Mouse (Mus musculus): ENCODE results near the gene Dnajb13. TPM values are rescaled to one million over a fixed set of nuclear protein-coding genes. Genes with fewer than 3 reads are reported as not detected.
A peak's percentile ranks its signal among the peaks of the same experiment; 100 is the strongest.

The Dnajb13 gene
- polyA plus RNA-seq (2015; fragmentation: Nextera tagmentation; extraction: Ambion mirVana): 0.17 and 0.24 TPM in 2 replicates

DNA sequence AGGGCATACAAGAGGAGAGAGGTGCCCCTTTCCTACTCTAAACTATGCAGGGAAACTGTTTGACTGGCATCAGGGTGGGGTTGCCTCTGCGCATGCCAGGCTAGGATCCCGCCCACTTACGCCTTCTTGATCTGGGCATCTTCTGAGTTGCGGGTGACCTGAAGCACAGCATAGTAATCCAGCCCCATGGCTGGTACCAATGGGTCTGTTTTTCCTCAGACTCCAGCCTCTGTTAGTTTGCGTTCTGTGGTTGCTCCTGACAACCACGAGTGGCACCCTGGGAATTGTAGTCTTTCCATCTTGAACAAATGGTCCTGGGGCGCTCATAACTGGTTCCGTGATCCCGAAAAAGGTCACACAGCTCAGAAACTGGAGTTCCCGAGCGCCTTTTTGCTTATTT lies at the start of gene Dnajb13:
Gene Dnajb13 (minus strand): TSS at position 388 of the 400 bp plus-strand sequence.
- Histone ChIP-seq H3K9ac (no peak within 1 kb of the TSS), H3K4me3 (no peak within 1 kb of the TSS), H3K27ac (no peak within 1 kb of the TSS), H3K9me3 (no peaks in the 10 kb centered on the region), H3K36me3 (no peaks in the 10 kb centered on the region), H3K4me1 (no peaks in the 10 kb centered on the region), H3K4me2 (replicated peaks) (0 out of 2 replicates have a peak within 1 kb of the TSS, but pooled peaks have one; percentile 28), H3K27me3 (peaks cover 5% of the 10 kb centered on the region; the same call in 1 of the 2 replicates)
- 46% methylated on average over 11 of the region's 11 CpGs for WGBS
- ATAC-seq (ENCODE audit: low FRiP score, low read depth): no peak

- peak overlapping the region; percentile 19; the same call in 1 of the 2 replicates for H3K9ac ChIP-seq
- no peak overlapping the region for H3K4me3 ChIP-seq
- no peaks in the 10 kb centered on the region for H3K9me3 ChIP-seq
- H3K4me2 ChIP-seq (replicated peaks): no peak overlapping the region
- H3K36me3 ChIP-seq: peaks cover 18% of the 10 kb centered on the region
- no peak overlapping the region for H3K27ac ChIP-seq
- H3K27me3 ChIP-seq: no peaks in the 10 kb centered on the region
- no peak for ATAC-seq (ENCODE audit: low FRiP score, low read depth)
- H3K4me1 ChIP-seq: 0 out of 2 replicates have a peak, but pooled peaks cover 4% of the 10 kb centered on the region
- 62% methylated on average over 11 of the region's 11 CpGs for WGBS
Measured at GRCm38 (mm10) chr7:100561861-100562587, 47.3 kb upstream of the Dnajb13 start.

- ATAC-seq (ENCODE audit: low FRiP score, low read depth): no peak
Measured at GRCm38 (mm10) chr7:100559331-100559730, 44.6 kb upstream of the Dnajb13 start.

GRCm38 (mm10) chr7:100557241-100557640 lies 42.5 kb upstream of the Dnajb13 start:
- H3K9ac ChIP-seq: no peak overlapping the region
- ATAC-seq (ENCODE audit: low FRiP score, low read depth): no peak
- peaks cover 7% of the 10 kb centered on the region; the same call in 1 of the 2 replicates for H3K36me3 ChIP-seq
- H3K27ac ChIP-seq: no peak overlapping the region
- 74% methylated on average over 5 of the region's 5 CpGs for WGBS
- H3K9me3 ChIP-seq: no peaks in the 10 kb centered on the region
- H3K4me3 ChIP-seq: no peak overlapping the region
- H3K4me2 ChIP-seq (replicated peaks): no peak overlapping the region
- H3K4me1 ChIP-seq: peaks cover 7% of the 10 kb centered on the region
- H3K27me3 ChIP-seq: no peaks in the 10 kb centered on the region

More at GRCm38 (mm10) chr7:100559331-100559730, 44.6 kb upstream of the Dnajb13 start:
- H3K4me2 ChIP-seq (replicated peaks): no peak overlapping the region
- no peaks in the 10 kb centered on the region for H3K27me3 ChIP-seq
- H3K9ac ChIP-seq: no peak overlapping the region
- H3K36me3 ChIP-seq: peaks cover 7% of the 10 kb centered on the region; the same call in 1 of the 2 replicates
- no peak overlapping the region for H3K27ac ChIP-seq
- peaks cover 10% of the 10 kb centered on the region for H3K4me1 ChIP-seq
- no peak overlapping the region for H3K4me3 ChIP-seq
- WGBS: 82% methylated on average over 4 of the region's 4 CpGs
- no peaks in the 10 kb centered on the region for H3K9me3 ChIP-seq

GRCm38 (mm10) chr7:100555431-100555951 lies 40.7 kb upstream of the Dnajb13 start:
- peak overlapping the region; percentile 19; the same call in 1 of the 2 replicates for H3K9ac ChIP-seq
- H3K27me3 ChIP-seq: no peaks in the 10 kb centered on the region
- peaks cover 13% of the 10 kb centered on the region for H3K36me3 ChIP-seq
- peak overlapping the region; percentile 83 for H3K27ac ChIP-seq
- peak overlapping the region; percentile 25 for H3K4me2 ChIP-seq (replicated peaks)
- no peaks in the 10 kb centered on the region for H3K9me3 ChIP-seq
- ATAC-seq (ENCODE audit: low FRiP score, low read depth): peak; percentile 73
- no peak overlapping the region for H3K4me3 ChIP-seq
- peaks cover 7% of the 10 kb centered on the region for H3K4me1 ChIP-seq
- WGBS: 43% methylated on average over 13 of the region's 13 CpGs

DNA sequence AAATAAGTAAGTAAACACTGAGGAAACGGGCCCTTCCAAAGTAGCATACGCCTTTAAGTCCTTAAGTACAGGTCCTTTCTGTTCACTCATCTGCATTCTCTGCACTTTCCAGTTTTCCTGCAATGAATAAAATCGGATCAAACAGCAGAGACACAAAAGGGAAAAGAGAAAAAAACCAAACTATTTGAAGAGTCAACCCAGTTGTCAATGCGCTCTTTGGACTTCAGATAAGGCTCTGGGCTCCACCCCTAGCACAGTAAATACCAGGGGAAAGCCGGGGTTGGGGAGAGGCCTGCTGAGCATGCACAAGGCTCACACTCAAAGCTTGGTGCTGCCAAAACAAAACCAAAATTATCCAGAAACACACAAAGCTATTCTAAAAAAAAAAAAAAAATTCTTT lies 40.2 kb upstream of the Dnajb13 start:
- ATAC-seq (ENCODE audit: low FRiP score, low read depth): no peak
- H3K4me3 ChIP-seq: no peak overlapping the region
- 74% methylated on average over 5 of the region's 5 CpGs for WGBS
- no peaks in the 10 kb centered on the region for H3K27me3 ChIP-seq
- H3K9ac ChIP-seq: no peak overlapping the region
- peak overlapping the region; percentile 83 for H3K27ac ChIP-seq
- H3K4me1 ChIP-seq: peaks cover 7% of the 10 kb centered on the region
- no peak overlapping the region for H3K4me2 ChIP-seq (replicated peaks)
- H3K36me3 ChIP-seq: peaks cover 18% of the 10 kb centered on the region
- H3K9me3 ChIP-seq: no peaks in the 10 kb centered on the region

DNA sequence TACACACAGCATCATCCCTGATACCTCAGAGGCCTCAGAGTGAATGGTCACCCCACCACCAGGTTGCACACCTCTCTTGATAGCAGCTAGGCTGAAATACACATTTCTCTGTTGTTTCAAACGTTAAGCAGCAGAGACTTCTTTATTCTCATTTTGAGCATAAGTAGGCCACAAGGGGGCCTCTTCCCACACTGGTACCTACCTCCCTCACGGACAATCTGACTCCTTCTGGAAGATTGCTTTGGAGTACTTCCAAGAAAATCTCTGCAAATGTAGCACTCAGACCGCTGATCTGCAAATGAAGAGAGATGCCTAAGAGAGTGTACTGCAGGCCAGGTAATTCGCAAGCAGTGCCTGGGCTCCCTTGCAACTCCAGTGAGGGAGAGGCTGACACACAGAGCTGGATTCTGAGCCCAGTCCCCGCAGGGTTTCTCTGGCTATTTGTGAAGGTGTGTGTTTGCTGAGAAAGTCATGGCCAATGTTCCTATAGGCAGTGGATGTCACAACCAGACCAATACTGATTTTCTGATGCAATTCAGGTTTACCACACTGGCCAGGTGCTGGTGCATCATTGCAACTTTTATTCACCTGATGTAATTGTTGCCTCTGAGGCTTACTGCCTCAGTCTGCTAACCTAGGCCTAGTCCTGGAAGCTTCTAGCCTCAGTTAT lies 35.7 kb upstream of the Dnajb13 start:
- no peak overlapping the region for H3K9ac ChIP-seq
- no peaks in the 10 kb centered on the region for H3K27me3 ChIP-seq
- H3K4me3 ChIP-seq: no peak overlapping the region
- H3K4me2 ChIP-seq (replicated peaks): no peak overlapping the region
- peaks cover 35% of the 10 kb centered on the region for H3K36me3 ChIP-seq
- WGBS: 61% methylated on average over 5 of the region's 5 CpGs
- peaks cover 3% of the 10 kb centered on the region for H3K4me1 ChIP-seq
- H3K27ac ChIP-seq: no peak overlapping the region
- no peak for ATAC-seq (ENCODE audit: low FRiP score, low read depth)
- H3K9me3 ChIP-seq: no peaks in the 10 kb centered on the region

- H3K4me2 ChIP-seq (replicated peaks): no peak overlapping the region
Measured at GRCm38 (mm10) chr7:100549796-100550195, 35.0 kb upstream of the Dnajb13 start.

DNA sequence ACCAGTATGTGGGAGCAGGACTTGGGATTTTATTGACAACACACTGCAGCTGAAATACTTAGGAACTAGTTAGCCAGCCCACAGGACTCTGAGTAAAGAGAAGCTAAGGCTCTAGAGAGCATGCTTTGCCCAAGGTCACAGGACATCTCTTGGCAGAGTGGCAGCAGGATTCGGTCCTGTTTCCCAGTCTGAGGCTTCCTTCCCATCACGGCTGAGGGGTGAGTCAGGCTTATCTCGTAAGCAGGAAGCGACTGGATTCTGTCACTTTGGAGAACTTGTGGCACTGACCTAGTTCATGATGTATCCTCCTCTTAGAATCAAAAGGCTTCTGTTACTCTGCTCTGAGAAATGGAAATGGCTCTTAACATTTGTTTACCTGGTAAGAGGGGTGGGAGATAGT lies 32.9 kb upstream of the Dnajb13 start:
- WGBS: 74% methylated on average over 4 of the region's 4 CpGs
- no peak for ATAC-seq (ENCODE audit: low FRiP score, low read depth)
- Histone ChIP-seq H3K36me3 (peaks cover 35% of the 10 kb centered on the region), H3K4me2 (replicated peaks) (no peak overlapping the region), H3K4me3 (no peak overlapping the region), H3K9ac (no peak overlapping the region), H3K27ac (no peak overlapping the region), H3K4me1 (no peaks in the 10 kb centered on the region), H3K9me3 (no peaks in the 10 kb centered on the region), H3K27me3 (no peaks in the 10 kb centered on the region)

More at GRCm38 (mm10) chr7:100549796-100550195, 35.0 kb upstream of the Dnajb13 start:
- ATAC-seq (ENCODE audit: low FRiP score, low read depth): no peak
- H3K36me3 ChIP-seq: peaks cover 35% of the 10 kb centered on the region
- no peak overlapping the region for H3K27ac ChIP-seq
- no peaks in the 10 kb centered on the region for H3K27me3 ChIP-seq
- H3K9me3 ChIP-seq: no peaks in the 10 kb centered on the region
- 86% methylated on average over 3 of the region's 3 CpGs for WGBS
- no peaks in the 10 kb centered on the region; the same call in 1 of the 2 replicates for H3K4me1 ChIP-seq
- H3K4me3 ChIP-seq: no peak overlapping the region
- H3K9ac ChIP-seq: no peak overlapping the region

DNA sequence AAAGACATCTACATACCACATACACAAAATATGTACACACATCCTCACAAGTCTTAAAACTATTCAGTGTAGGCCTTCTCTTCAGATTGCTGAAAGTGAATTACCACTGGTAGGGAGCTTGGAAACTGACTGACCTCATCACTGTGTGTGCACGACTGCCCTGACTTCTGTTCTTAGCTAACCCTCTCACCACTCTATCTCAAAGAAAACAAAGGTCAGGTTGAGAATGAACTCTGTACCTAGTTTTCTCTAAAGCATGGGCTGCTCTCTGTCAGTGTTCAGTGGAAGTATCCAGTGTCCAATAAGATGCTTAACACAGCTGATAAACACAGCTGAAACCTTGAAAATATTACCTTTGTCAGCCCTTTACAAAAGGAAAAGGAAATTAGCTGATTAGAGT lies 29.7 kb upstream of the Dnajb13 start:
- H3K36me3 ChIP-seq: peaks cover 26% of the 10 kb centered on the region
- no peak for ATAC-seq (ENCODE audit: low FRiP score, low read depth)
- no peaks in the 10 kb centered on the region for H3K4me1 ChIP-seq
- no peak overlapping the region for H3K9ac ChIP-seq
- no peak overlapping the region for H3K4me3 ChIP-seq
- H3K27ac ChIP-seq: no peak overlapping the region
- H3K27me3 ChIP-seq: no peaks in the 10 kb centered on the region
- WGBS: 64% methylated on average over 1 of the region's 1 CpGs
- H3K9me3 ChIP-seq: no peaks in the 10 kb centered on the region
- no peak overlapping the region for H3K4me2 ChIP-seq (replicated peaks)

GRCm38 (mm10) chr7:100539516-100539915 lies 24.8 kb upstream of the Dnajb13 start:
- 95% methylated on average over 9 of the region's 9 CpGs for WGBS

DNA sequence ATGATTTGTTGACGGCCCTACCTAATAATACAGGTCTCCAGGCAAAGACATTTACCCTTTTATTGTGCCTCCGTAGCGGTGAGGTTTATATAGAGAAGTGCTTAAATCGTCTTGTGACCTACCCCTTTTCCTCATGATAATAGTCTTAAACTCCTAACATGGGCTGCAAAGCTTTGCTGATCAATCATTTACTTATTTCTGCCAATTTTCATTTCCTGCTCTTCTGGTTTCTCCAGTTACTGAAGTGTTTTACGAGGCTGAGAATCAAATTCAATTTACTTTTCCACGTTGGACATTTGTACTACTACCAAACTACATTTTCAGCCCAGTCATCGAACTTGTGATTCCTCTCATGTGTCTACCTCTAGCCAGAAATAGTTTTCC lies 22.8 kb upstream of the Dnajb13 start:
- 28% methylated on average over 7 of the region's 7 CpGs for WGBS
- Histone ChIP-seq H3K36me3 (peaks cover 20% of the 10 kb centered on the region), H3K9me3 (no peaks in the 10 kb centered on the region), H3K4me3 (peak overlapping the region; percentile 64), H3K9ac (peak overlapping the region; percentile 75), H3K4me1 (peaks cover 11% of the 10 kb centered on the region), H3K27ac (no peak overlapping the region), H3K4me2 (replicated peaks) (peak overlapping the region; percentile 72), H3K27me3 (no peaks in the 10 kb centered on the region)
- no peak for ATAC-seq (ENCODE audit: low FRiP score, low read depth)

More at GRCm38 (mm10) chr7:100539516-100539915, 24.8 kb upstream of the Dnajb13 start:
- no peak overlapping the region for H3K9ac ChIP-seq
- no peak overlapping the region for H3K4me2 ChIP-seq (replicated peaks)
- H3K36me3 ChIP-seq: peaks cover 20% of the 10 kb centered on the region
- no peak overlapping the region for H3K27ac ChIP-seq
- no peaks in the 10 kb centered on the region for H3K27me3 ChIP-seq
- no peaks in the 10 kb centered on the region for H3K9me3 ChIP-seq
- H3K4me1 ChIP-seq: peaks cover 11% of the 10 kb centered on the region
- ATAC-seq (ENCODE audit: low FRiP score, low read depth): no peak
- no peak overlapping the region for H3K4me3 ChIP-seq

Measured in limb, embryonic 13.5 days (tissue).